Mouse (Mus musculus) fibroblast of lung, adult 2 months (primary cell): ENCODE results near the gene Zc3hc1.
"Not testable (repeated sequence)": the region's sequence is repeated elsewhere in the genome, so short reads cannot be mapped to it uniquely, and the experiment has no call there.

Experiments
- DNase-seq: peaks from one replicate; pipeline ENCODE4 v3.0.0-alpha.2; 2011; ENCODE audit warnings: low read depth

Zc3hc1 gene

GRCm38 (mm10) chr6:30390714-30391697 lies at the start of gene Zc3hc1:
TSS of gene Zc3hc1 (minus strand) at chr6:30391028.
- DNase-seq, result peak; percentile 55

- no peak for DNase-seq
These were observed 48.7 kb upstream of the Zc3hc1 start for GRCm38 (mm10) chr6:30439576-30439975.

- DNase-seq, result no peak
These were observed 46.2 kb upstream of the Zc3hc1 start for GRCm38 (mm10) chr6:30437054-30437453.

GRCm38 (mm10) chr6:30436476-30436875 lies 45.6 kb upstream of the Zc3hc1 start:
- DNase-seq, result no peak

GRCm38 (mm10) chr6:30432461-30433192 lies 41.8 kb upstream of the Zc3hc1 start:
- DNase-seq, result peak; percentile 14

- no peak for DNase-seq
These were observed 26.0 kb upstream of the Zc3hc1 start for GRCm38 (mm10) chr6:30416801-30417200.

- no peak for DNase-seq
These were observed 25.3 kb upstream of the Zc3hc1 start for GRCm38 (mm10) chr6:30416126-30416525.

- no peak for DNase-seq
These were observed 20.5 kb upstream of the Zc3hc1 start for GRCm38 (mm10) chr6:30411311-30411710.

- DNase-seq, result no peak
These were observed 18.7 kb upstream of the Zc3hc1 start for GRCm38 (mm10) chr6:30409399-30410093.

GRCm38 (mm10) chr6:30408276-30408675 lies 17.4 kb upstream of the Zc3hc1 start:
- DNase-seq, result no peak

- no peak for DNase-seq
These were observed 13.8 kb upstream of the Zc3hc1 start for GRCm38 (mm10) chr6:30404671-30405070.

GRCm38 (mm10) chr6:30403465-30403864 lies 12.6 kb upstream of the Zc3hc1 start:
- peak; percentile 39 for DNase-seq

GRCm38 (mm10) chr6:30402091-30402491 lies 11.3 kb upstream of the Zc3hc1 start:
- no peak for DNase-seq

- DNase-seq, result peak; percentile 98
These were observed 10.6 kb upstream of the Zc3hc1 start, which contains the start of gene Klhdc10 for GRCm38 (mm10) chr6:30401308-30402015. TSS of gene Klhdc10 (plus strand) at chr6:30401868.

GRCm38 (mm10) chr6:30400716-30401115 lies 9.9 kb upstream of the Zc3hc1 start:
- DNase-seq, result peak; percentile 21

- no peak for DNase-seq
These were observed 9.3 kb upstream of the Zc3hc1 start for GRCm38 (mm10) chr6:30400146-30400545.

GRCm38 (mm10) chr6:30391996-30392395 lies 1.2 kb upstream of the Zc3hc1 start:
- DNase-seq, result no peak

- not testable (repeated sequence) for DNase-seq
These were observed 557 bp downstream of the Zc3hc1 start for GRCm38 (mm10) chr6:30390271-30390670.

- DNase-seq, result no peak
These were observed 9.7 kb downstream of the Zc3hc1 start for GRCm38 (mm10) chr6:30381116-30381515.

GRCm38 (mm10) chr6:30375791-30376190 lies 15.0 kb downstream of the Zc3hc1 start:
- DNase-seq, result no peak

- no peak for DNase-seq
These were observed 15.9 kb downstream of the Zc3hc1 start for GRCm38 (mm10) chr6:30374731-30375510.
